Mouse (Mus musculus) megakaryocyte-erythroid progenitor cell, adult 5-6 weeks (primary cell): ENCODE measurements around the gene Bspry. TPM values are rescaled to one million over a fixed set of nuclear protein-coding genes. Genes with fewer than 3 reads are reported as not detected.

Source experiments
- ATAC-seq: replicated peaks from 2 replicates; pipeline ENCODE4 v1.8.0; 2016; ENCODE audit warnings: mild to moderate bottlenecking, inconsistent platforms; ENCODE audit not compliant: severe bottlenecking, poor library complexity, low FRiP score, low TSS enrichment
- total RNA-seq, 2 experiments: library from RNA; stranded (forward) in 1 of 2; stranded (reverse) in 1 of 2; fragments of 200-1000, 215-1000 nt in 1 of 2; fragments of >200 nt in 1 of 2; fragmentation: Nextera tagmentation in 1 of 2; gene quantifications; 2 replicates each; pipeline ENCODE4 v1.2.3; 2014 to 2017

Bspry gene
- total RNA-seq, 2 experiments from 2014 or later, result 0.09 TPM; not detected in 1

GRCm38 (mm10) chr4:62533729-62534128, 53.9 kb downstream of the Bspry start:
- no peak for ATAC-seq

GRCm38 (mm10) chr4:62541802-62542201, 61.9 kb downstream of the Bspry start:
- ATAC-seq, result no peak

- no peak for ATAC-seq
These were observed 63.9 kb downstream of the Bspry start for GRCm38 (mm10) chr4:62543782-62544181.

- no peak for ATAC-seq
These were observed 64.9 kb downstream of the Bspry start for GRCm38 (mm10) chr4:62544801-62545200.

Other genes with a start within 250 kb of the Bspry start
- not detected in 2 replicates for gene Zfp37, start 249.0 kb upstream of the Bspry start, total RNA-seq (2014; fragmentation: Nextera tagmentation)
- not detected in 2 replicates for gene Zfp37, start 249.0 kb upstream of the Bspry start, total RNA-seq (2017)
- 1.2 TPM in 1 of 2 replicates, not detected in the other for gene Slc31a2, start 217.5 kb upstream of the Bspry start, total RNA-seq (2014; fragmentation: Nextera tagmentation)
- 0.84 and 1.8 TPM in 2 replicates for gene Slc31a2, start 217.5 kb upstream of the Bspry start, total RNA-seq (2017)
- gene Fkbp15, start 119.5 kb upstream of the Bspry start, total RNA-seq (2014; fragmentation: Nextera tagmentation), result 29.0 and 33.9 TPM in 2 replicates
- 37.6 and 48.6 TPM in 2 replicates for gene Fkbp15, start 119.5 kb upstream of the Bspry start, total RNA-seq (2017)
- 19.4 and 22.7 TPM in 2 replicates for gene Slc31a1, start 119.3 kb upstream of the Bspry start, total RNA-seq (2014; fragmentation: Nextera tagmentation)
- 19.7 and 21.2 TPM in 2 replicates for gene Slc31a1, start 119.3 kb upstream of the Bspry start, total RNA-seq (2017)
- gene Cdc26, start 71.4 kb upstream of the Bspry start, total RNA-seq (2014; fragmentation: Nextera tagmentation), result 115 and 170 TPM in 2 replicates
- 121 and 186 TPM in 2 replicates for gene Cdc26, start 71.4 kb upstream of the Bspry start, total RNA-seq (2017)
- 18.3 and 29.0 TPM in 2 replicates for gene Prpf4, start 71.3 kb upstream of the Bspry start, total RNA-seq (2014; fragmentation: Nextera tagmentation)
- 22.0 and 25.4 TPM in 2 replicates for gene Prpf4, start 71.3 kb upstream of the Bspry start, total RNA-seq (2017)
- gene Rnf183, start 44.8 kb upstream of the Bspry start, total RNA-seq (2014; fragmentation: Nextera tagmentation), result not detected in 2 replicates
- not detected in 2 replicates for gene Rnf183, start 44.8 kb upstream of the Bspry start, total RNA-seq (2017)
- 2.6 and 6.4 TPM in 2 replicates for gene Wdr31, start 9.2 kb upstream of the Bspry start, total RNA-seq (2014; fragmentation: Nextera tagmentation)
- gene Wdr31, start 9.2 kb upstream of the Bspry start, total RNA-seq (2017), result 4.3 and 5.5 TPM in 2 replicates
- 2.0 and 4.8 TPM in 2 replicates for gene Hdhd3, start 23.4 kb downstream of the Bspry start, total RNA-seq (2014; fragmentation: Nextera tagmentation)
- 2.8 and 3.9 TPM in 2 replicates for gene Hdhd3, start 23.4 kb downstream of the Bspry start, total RNA-seq (2017)
- gene Alad, start 39.9 kb downstream of the Bspry start, total RNA-seq (2014; fragmentation: Nextera tagmentation), result 310 and 320 TPM in 2 replicates
- gene Alad, start 39.9 kb downstream of the Bspry start, total RNA-seq (2017), result 64.9 and 137 TPM in 2 replicates
- 84.0 and 122 TPM in 2 replicates for gene Pole3, start 45.0 kb downstream of the Bspry start, total RNA-seq (2014; fragmentation: Nextera tagmentation)
- 135 and 144 TPM in 2 replicates for gene Pole3, start 45.0 kb downstream of the Bspry start, total RNA-seq (2017)
- not detected in 2 replicates for gene 4933430I17Rik, start 45.3 kb downstream of the Bspry start, total RNA-seq (2014; fragmentation: Nextera tagmentation)
- gene 4933430I17Rik, start 45.3 kb downstream of the Bspry start, total RNA-seq (2017), result not detected in 2 replicates
- 0.68 and 11.0 TPM in 2 replicates for gene Rgs3, start 79.8 kb downstream of the Bspry start, total RNA-seq (2014; fragmentation: Nextera tagmentation)
- gene Rgs3, start 79.8 kb downstream of the Bspry start, total RNA-seq (2017), result 2.9 and 5.0 TPM in 2 replicates